Mouse (Mus musculus): ENCODE data around the gene Otud6a.
"Not testable (repeated sequence)": the region's sequence is repeated elsewhere in the genome, so short reads cannot be mapped to it uniquely, and the experiment has no call there.

The Otud6a gene

DNA sequence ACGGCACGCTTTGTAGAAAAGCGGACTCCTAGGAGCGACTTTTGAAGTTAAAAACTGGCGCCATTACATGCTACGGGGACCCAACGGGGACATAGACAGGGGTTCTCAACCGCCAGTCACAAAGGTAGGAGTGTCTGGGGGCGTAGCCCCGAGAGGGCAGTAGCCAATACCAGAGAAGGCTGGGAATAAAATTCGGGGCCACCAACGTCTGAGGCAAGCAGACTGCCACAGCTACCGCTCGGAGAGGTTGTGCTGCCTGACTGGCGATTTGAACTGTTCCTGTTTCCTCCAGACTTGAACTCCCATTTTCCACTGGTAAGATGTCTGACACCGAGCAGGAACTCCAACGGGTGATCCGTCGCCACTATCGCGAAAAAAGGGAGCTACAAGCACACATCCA, at the start of gene Otud6a:
Otud6a (plus strand) TSS at position 321 of the 400 bp plus-strand sequence.
- DNase-seq: no peak

DNA sequence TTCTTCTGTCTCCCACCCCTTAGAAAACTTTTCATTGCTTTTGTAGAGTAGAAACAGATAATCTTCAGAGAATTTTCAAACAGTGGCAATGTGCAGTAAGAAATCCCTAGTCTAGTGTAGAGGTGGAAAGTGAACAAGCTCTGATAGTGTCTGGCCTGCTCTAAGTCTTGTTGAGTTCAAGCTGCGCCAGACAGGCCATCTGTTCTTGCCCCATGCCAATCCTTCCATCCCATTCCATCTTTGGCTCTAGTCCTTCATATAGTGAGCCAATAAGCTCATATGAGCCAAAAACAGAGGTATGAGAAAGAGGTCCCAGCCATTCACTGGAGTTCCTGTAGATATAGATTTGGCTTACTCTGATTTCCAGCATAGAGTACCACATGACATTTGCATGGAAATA, 38.9 kb upstream of the Otud6a start:
- no peak for DNase-seq

DNA sequence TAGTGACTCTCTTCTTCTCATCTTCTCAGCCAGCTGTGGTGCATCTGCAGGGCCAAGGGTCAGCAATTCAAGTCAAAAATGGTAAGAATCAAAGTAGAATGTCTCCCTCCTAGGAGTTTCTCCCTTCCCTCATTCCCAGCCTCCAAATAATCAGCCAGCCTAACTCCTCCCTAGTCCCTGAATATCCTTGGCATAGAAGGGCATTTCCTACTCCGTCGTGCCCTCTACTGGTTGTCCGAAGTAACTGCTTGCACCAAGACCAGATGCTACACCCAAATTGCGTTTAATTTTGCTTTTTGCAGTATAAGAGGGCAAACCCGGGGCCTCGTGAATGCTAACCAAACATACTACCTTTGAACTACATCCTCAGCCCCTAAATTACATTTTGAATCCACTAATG, 36.5 kb upstream of the Otud6a start:
- no peak for DNase-seq

DNA sequence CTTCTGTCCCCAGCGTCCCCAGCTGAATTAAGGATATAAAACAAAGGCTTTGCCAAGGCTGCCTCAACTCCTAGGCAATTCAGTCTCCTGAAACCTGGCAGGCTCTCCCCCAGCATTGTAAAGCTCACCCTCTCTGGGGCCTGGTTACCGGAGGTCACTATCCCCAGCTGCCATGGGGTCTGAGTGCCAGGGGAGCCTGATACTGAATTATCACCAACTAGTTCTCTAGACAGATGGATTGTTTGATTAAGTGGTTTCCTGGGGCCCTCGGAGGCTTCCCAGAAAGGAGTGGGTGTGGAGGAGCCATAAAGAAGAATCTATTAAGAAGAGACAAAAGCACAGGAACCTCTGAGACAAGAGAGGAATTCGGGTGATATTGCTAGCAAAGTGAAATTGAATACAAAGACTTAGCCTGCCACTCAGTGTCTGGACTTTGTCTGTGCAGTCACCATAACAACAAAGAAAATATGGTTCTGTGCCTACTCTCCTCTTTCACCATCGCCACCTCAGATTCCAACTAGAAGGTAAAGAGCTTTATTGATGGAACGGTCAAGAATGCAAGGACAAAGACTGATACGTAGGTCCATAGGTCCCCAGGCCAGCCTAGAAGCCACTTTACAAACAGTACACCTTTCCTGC, 34.5 kb upstream of the Otud6a start:
- DNase-seq: no peak

DNA sequence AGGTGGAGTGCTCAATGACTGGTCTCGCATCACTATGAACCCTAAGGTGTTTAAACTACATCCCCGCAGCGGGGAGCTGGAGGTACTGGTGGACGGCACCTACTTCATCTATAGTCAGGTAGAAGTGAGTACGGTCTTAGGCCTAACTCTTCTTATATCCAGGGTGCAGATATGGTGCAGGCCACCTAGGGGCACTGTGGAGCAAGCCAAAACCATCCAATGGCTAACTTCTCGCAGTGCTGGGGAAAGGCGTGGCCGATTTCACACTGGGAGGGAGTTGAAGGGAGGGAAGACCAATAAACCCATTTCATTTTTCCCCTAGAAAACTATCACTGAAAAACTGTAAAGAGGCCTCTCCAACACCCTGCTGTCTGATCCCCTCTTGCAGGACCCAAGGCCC, 33.8 kb upstream of the Otud6a start:
- no peak for DNase-seq

DNA sequence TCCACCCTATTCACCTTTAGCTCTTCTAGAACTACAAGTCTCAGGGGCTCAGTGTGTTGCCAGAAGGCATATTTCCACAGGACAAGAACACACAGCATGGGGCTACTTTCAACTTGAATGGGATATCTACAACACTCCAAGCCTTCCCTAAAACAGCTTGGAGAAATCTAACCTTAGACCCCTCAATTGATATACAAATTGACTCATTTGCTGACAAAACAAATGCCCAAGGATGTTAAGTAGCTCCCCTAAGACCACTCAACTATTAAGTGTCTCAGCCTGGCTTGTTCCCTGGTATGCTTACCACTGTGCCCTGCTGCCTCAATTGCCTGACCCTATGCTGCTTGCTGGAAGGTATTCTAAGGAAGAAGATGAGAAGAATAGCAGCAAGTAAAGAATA, 27.9 kb upstream of the Otud6a start:
- no peak for DNase-seq

DNA sequence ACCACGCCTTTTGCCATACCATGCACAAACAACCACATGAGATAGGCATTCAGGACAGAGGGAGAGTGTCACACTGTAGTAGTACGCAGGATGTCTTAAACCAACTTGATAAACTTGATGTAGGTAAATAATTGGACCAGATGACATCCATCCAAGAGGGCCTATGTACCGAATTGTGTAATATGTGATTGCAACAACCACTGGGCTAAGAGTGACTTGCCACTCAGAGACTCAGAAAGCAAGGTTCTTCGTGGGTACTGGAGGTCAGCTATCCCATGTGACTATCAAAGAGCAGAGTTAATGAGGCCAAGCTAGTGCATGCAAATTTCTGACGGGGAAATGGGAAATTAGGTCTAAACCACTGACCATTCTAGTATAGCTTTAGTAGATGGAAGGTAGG, 27.2 kb upstream of the Otud6a start:
- DNase-seq: no peak

DNA sequence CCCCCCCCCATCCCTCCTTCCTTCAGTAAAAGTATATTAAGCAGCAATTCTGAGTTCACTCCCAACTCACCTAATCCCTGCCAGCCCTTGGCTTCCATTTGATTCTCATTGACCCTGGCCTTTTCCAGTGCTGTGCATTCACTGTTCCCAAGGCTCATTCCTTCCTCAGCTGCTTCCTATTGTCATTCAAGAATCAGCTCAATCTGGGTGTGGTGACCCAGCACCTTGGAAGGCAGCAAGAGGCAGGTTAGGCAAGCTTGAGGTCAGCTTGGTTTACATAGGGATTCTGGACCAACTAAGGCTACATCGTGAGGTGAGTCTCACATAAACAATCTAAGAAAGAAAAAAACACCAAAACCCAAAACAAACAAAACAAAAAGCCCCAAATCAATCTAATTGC, 19.6 kb upstream of the Otud6a start:
- no peak for DNase-seq

DNA sequence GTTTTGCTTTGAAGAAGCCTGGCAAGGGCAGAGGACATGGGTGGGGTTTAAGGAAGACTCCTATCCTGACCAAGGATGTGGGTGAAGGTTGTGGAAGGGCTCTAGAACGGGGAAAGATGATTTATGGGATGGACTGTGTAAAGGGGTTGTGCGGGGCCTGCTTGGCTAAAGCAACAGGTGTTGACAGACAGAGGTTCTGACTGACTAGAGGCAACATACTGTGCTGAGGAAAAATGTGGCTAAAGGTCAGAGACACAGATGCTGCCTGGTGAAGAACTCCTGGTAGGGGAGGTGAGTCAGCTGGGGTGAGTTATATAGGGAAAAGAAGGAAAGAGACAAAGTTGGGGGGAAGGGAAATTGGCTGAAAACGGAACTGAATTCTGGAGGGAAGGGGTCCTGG, 3.5 kb downstream of the Otud6a start:
- no peak for DNase-seq

DNA sequence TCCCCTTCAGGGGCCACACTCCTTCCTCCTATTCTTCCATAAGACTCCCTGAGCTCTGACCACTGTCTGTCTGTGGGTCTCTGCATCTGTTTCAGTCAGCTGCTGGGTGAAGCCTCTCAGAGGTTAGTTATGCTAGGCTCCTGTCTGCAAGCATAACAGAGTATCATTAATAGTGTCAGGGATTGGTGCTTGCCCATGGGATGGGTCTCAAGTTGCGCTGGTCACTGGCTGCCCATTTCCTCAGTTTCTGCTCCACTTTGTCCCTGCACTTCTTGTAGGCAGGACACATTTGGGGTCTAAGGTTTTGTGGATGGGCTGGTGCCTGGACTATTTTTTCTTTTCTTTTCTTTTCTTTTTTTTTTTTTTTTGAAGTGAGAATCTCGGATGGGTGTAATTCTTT, 13.8 kb downstream of the Otud6a start, which contains the start of gene Awat2:
Awat2 (minus strand) TSS at position 101 of the 400 bp plus-strand sequence.
- not testable (repeated sequence) for DNase-seq

DNA sequence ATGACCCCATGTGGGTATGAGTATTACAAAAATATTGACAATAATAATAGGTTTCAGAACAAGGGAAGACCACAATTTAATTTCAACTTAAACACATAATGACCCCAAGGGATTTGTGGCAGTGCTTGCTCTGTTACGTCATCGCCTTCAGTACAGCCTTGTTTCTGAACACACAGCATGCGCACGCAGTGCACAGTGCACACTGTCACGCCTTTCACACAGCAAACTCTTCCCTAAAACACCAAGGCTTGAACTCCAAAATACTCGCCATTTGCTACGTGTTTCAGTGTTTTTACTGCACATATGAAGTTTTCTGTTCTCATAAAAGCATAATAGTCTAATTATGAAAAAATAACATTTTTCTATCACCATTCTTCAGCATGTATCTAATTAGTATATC, 14.7 kb downstream of the Otud6a start:
- DNase-seq: no peak

DNA sequence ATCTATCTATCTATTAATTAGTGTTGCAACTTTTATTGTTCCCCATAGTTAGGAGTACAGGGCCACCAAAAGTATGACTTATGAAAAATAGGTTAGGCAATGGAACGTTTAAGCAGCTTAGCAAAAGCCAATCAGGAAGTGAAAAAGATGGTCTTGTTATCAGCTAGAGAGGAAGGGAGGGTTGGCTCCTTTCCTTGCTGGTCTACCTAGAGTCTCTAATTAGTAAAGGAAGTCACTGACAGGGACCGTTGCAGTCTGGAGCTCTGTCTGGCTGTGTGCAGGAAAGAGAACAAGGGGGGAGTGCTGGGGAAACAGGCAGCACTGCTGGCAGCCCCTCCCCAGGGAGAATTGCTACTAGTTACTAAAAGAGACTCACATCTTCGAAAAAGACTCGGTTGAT, 39.2 kb downstream of the Otud6a start:
- no peak for DNase-seq

DNA sequence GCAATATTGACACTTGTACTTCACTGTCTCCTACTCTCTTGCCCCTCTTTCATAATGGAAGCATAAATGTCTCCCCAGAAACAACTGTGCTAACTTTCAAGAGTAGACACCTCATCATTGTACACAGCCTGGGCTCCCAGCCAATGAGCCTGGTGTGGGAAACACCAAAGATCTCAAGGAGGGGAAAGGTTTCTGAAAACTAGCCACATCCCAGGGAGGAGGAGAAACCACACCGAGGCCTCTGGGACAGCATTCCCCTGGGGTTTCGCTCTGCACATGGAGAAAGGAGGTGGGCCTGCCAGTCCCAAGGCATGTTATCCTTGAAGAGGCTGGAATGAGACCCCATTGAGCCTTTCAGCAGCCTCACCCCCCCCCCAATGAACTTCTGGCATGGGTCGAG, 41.3 kb downstream of the Otud6a start:
- DNase-seq: no peak

DNA sequence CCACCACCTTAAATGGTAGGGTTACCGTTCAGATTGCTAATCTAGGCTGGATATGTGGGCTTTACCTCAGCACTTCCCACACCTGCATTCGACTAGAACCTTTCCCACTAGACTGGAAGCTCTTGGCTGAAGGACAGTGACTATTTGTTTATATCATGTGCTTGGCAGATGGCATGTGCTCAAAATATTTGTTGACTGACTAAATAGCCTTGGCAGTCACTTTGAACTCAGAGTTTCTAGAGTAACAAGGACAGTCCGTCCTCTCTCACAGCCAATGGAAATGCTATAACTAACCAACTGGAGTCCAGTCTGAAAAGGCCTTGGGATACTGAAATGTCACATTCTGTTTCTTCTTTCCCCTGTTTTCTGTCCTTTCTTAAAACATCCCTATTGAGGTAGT, 42.7 kb downstream of the Otud6a start:
- no peak for DNase-seq

DNA sequence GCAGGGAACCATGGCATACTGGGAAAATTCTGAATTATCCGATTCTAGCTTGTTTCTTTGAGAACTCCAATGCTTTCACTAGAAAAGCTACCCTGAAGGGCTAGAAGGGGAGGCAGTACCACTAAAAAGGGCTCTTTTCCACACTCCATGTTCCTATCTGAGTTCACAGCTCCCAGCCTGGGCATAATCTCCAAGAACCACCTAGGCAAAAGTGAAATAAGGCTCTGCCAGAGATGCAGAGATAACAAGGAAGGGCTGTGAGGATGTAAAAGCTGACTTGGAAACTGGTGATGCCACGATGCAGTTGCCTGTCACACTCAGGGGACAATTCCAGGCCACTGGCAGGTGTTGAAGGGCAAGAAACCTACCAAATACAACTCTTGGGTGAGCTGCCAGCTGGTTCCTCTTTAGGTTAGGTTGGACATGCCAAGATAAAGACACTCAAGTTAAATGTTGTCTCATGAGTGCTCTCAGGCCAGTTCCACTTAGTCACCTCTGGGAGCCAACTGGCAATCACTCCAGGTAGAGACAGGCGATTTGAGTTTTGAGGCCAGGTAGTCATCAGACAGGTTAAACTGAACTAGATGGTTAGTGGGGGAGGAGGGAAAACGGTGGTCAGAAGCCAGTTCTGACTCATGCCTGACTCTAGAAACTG, 46.9 kb downstream of the Otud6a start:
- no peak for DNase-seq

Measured in spleen, adult 18-20 months (tissue).